Mouse (Mus musculus) forebrain, embryonic 14.5 days (tissue): Measurements from ENCODE around the gene Ankrd11. TPM values are rescaled to one million over a fixed set of nuclear protein-coding genes. Genes with fewer than 3 reads are reported as not detected.

Experiments used
- ATAC-seq: fragments of 200-750 bp; cut with Nextera tagmentation; 2 replicates; pipeline ENCODE4 v1.8.0; 2017; ENCODE audit warnings: mild to moderate bottlenecking, moderate library complexity
- DNase-seq: peaks from one replicate; pipeline ENCODE4 v3.0.0-alpha.2; 2015; ENCODE audit warnings: low spot score
- H3K27ac ChIP-seq: fragments of 300-500 bp; sonication (generic); 2 replicates; pipeline ENCODE4 v1.5.1; 2014; ENCODE audit warnings: low read depth, mild to moderate bottlenecking, control low read depth, low read length, moderate library complexity
- H3K27me3 ChIP-seq: fragments of 300-500 bp; sonication (generic); replicated peaks from 2 replicates; pipeline ENCODE4 v1.6.1; 2014; ENCODE audit warnings: low read length, control low read depth, mixed read lengths; ENCODE audit not compliant: control insufficient read depth, insufficient read depth
- H3K36me3 ChIP-seq: fragments of 300-500 bp; sonication (generic); 2 replicates; pipeline ENCODE4 v1.6.1; 2014; ENCODE audit warnings: low read length, control low read depth; ENCODE audit not compliant: control insufficient read depth, insufficient read depth
- H3K4me1 ChIP-seq: fragments of 300-500 bp; sonication (generic); 2 replicates; pipeline ENCODE4 v1.6.1; 2014; ENCODE audit warnings: antibody characterized with exemption, low read length, control low read depth; ENCODE audit not compliant: control insufficient read depth, insufficient read depth
- H3K4me2 ChIP-seq: fragments of 300-500 bp; sonication (generic); 2 replicates; pipeline ENCODE4 v1.6.1; 2014; ENCODE audit warnings: mild to moderate bottlenecking, control low read depth, low read length
- H3K4me3 ChIP-seq: fragments of 300-500 bp; sonication (generic); 2 replicates; pipeline ENCODE4 v1.5.1; 2014; ENCODE audit warnings: low read depth, low read length, control low read depth
- H3K9ac ChIP-seq: fragments of 300-500 bp; sonication (generic); 2 replicates; pipeline ENCODE4 v1.6.1; 2014; ENCODE audit warnings: mild to moderate bottlenecking, low read length, control low read depth, moderate library complexity
- H3K9me3 ChIP-seq: fragments of 300-500 bp; sonication (generic); replicated peaks from 2 replicates; pipeline ENCODE4 v1.6.1; 2016; ENCODE audit warnings: low read length, control low read depth, mixed read lengths; ENCODE audit not compliant: control insufficient read depth
- WGBS: fragments of 180-500 bp; shearing (Covaris S2); extraction: QIAGEN DNeasy Blood & Tissue Kit; methylation state at CpG from one replicate; pipeline ENCODE4 v1.1.7; 2014; 5-methylcytosine and 5-hydroxymethylcytosine counted together
- polyA plus RNA-seq: library from polyadenylated mRNA; unstranded; fragments of >200 nt; fragmentation: Nextera tagmentation; extraction: Ambion mirVana; gene quantifications from 2 replicates; pipeline ENCODE4 v1.2.1, GENCODE M21; 2014

Ankrd11 gene
- polyA plus RNA-seq, 1 experiment from 2014 or later: 32.1 TPM

DNA sequence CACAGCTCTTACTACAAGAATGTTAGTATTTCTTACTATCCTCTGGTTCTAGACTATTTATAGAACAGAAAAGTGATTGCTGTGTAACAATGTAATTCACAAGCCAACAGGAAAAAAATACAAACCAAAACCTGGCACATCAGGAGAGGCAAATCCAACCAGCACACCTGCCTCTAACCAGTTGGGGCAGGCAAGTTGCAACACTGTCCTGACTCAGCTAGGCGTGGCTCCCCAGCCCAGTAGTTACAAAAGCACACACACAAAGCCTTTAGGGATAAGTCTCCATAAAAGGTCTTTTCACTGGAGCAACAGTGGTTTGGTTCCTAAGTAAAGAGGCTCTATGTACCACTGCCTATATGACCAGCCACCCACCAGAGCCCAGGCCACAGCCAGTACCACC is 20.8 kb downstream of the Ankrd11 start:
- 77% methylated on average over 1 of the region's 1 CpGs for WGBS
- H3K4me2 ChIP-seq: no peak overlapping the region
- DNase-seq (no peak), ATAC-seq (no peak)
- no peak overlapping the region for H3K9ac ChIP-seq
- no peaks in the 10 kb centered on the region for H3K27me3 ChIP-seq
- no peaks in the 10 kb centered on the region for H3K9me3 ChIP-seq
- H3K4me3 ChIP-seq: no peak overlapping the region
- H3K36me3 ChIP-seq: no peaks in the 10 kb centered on the region
- H3K27ac ChIP-seq: no peak overlapping the region
- H3K4me1 ChIP-seq: peaks cover 3% of the 10 kb centered on the region

GRCm38 (mm10) chr8:123020859-123021258 is 21.2 kb downstream of the Ankrd11 start:
- H3K27me3 ChIP-seq: no peaks in the 10 kb centered on the region
- WGBS: 74% methylated on average over 2 of the region's 2 CpGs
- no peak overlapping the region for H3K9ac ChIP-seq
- H3K4me3 ChIP-seq: no peak overlapping the region
- no peak overlapping the region for H3K4me2 ChIP-seq
- no peaks in the 10 kb centered on the region for H3K9me3 ChIP-seq
- no peaks in the 10 kb centered on the region for H3K36me3 ChIP-seq
- DNase-seq: no peak
- H3K4me1 ChIP-seq: peaks cover 3% of the 10 kb centered on the region
- H3K27ac ChIP-seq: no peak overlapping the region
- ATAC-seq: no peak

DNA sequence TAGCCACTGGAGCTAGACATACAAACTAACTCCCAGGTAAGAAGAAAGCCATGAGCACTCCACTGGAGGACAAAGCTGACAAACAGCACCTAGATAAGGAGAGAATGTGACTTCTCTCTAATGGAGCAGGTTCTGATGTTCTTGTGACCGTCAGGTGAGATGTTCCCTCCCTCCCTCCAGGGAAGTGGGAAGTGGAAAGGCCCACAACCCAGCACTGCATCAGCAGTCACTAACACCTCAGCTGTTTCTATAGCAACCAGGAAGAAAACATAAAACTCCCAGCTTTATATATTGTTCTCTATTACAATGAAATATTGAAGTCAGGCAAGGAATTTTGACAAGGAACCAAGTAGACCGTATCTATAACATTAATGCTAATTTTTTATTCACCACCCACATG is 22.0 kb downstream of the Ankrd11 start:
- WGBS: 77% methylated on average over 2 of the region's 2 CpGs
- H3K27me3 ChIP-seq: no peaks in the 10 kb centered on the region
- no peak overlapping the region for H3K4me2 ChIP-seq
- H3K9me3 ChIP-seq: no peaks in the 10 kb centered on the region
- DNase-seq: no peak
- peaks cover 3% of the 10 kb centered on the region for H3K4me1 ChIP-seq
- no peak overlapping the region for H3K27ac ChIP-seq
- no peaks in the 10 kb centered on the region for H3K36me3 ChIP-seq
- no peak overlapping the region for H3K4me3 ChIP-seq
- H3K9ac ChIP-seq: no peak overlapping the region
- ATAC-seq: no peak

DNA sequence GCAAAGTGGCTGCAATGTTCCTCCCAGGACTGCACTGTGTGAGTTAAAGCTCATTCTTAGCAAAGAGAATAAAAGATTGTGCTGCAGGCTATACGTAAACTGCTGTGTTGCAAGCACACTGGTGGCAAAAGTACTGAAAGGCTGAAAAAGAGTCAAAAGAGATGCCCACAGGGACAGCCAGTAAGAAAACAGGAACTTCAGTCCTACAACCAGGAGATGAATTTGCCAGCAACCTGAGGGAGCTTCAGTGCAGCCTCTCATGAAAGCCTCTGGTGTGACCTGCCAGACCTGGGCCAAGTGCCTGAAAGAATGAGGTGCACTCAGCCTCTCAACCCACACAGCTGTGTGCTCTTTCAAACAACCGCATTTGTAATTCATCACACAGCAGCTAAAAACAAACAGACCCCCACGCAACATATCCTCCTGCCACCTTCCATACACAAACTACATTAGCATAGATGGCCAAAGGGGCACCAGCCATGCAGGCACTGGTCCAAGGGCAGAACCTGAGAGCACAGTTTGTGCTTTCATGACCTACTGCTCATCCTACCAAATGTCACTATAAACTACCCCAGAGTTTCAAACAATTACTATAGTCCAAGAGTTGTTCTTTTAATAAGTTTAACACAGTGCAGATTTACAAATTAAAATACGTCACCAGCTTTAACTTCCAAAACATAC is 23.5 kb downstream of the Ankrd11 start:
- peak overlapping the region; percentile 5; the same call in 1 of the 2 replicates for H3K27ac ChIP-seq

GRCm38 (mm10) chr8:123017143-123017542 is 24.9 kb downstream of the Ankrd11 start:
- no peak overlapping the region for H3K27ac ChIP-seq
- no peak overlapping the region for H3K4me3 ChIP-seq
- H3K4me2 ChIP-seq: no peak overlapping the region
- no peaks in the 10 kb centered on the region for H3K36me3 ChIP-seq
- ATAC-seq (no peak), DNase-seq (no peak)
- no peak overlapping the region for H3K9ac ChIP-seq
- peaks cover 3% of the 10 kb centered on the region for H3K4me1 ChIP-seq
- WGBS: 88% methylated on average over 4 of the region's 4 CpGs
- no peaks in the 10 kb centered on the region for H3K27me3 ChIP-seq
- H3K9me3 ChIP-seq: no peaks in the 10 kb centered on the region

More for the DNA sequence above, 23.5 kb downstream of the Ankrd11 start:
- peaks cover 3% of the 10 kb centered on the region for H3K4me1 ChIP-seq
- H3K9ac ChIP-seq: no peak overlapping the region
- 65% methylated on average over 4 of the region's 4 CpGs for WGBS
- no peaks in the 10 kb centered on the region for H3K36me3 ChIP-seq
- no peaks in the 10 kb centered on the region for H3K9me3 ChIP-seq
- H3K27me3 ChIP-seq: no peaks in the 10 kb centered on the region
- H3K4me2 ChIP-seq: no peak overlapping the region
- ATAC-seq: no peak
- H3K4me3 ChIP-seq: no peak overlapping the region
- DNase-seq: no peak

DNA sequence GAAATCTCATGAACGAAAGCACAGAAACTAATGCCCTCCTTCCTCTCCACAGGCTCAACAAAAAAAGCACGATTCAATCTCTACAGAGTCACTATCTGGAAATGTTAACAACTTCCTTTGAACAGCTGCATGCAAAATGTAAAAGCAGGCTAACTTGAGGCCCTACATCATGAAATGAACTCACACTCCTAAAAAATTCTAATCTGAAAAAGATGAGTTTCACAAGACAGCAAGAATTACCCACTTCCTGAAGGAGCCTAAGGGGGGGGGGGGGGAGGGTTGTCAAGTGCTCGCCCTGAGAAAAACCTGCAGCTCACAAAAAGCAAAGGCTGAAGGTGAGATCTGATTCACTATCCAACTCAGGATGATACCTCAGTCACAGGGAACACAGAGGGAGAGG is 27.0 kb downstream of the Ankrd11 start:
- Histone ChIP-seq H3K4me3 (no peak overlapping the region), H3K9me3 (no peaks in the 10 kb centered on the region), H3K4me1 (peaks cover 3% of the 10 kb centered on the region; the same call in 1 of the 2 replicates), H3K36me3 (no peaks in the 10 kb centered on the region), H3K27ac (no peak overlapping the region), H3K9ac (no peak overlapping the region), H3K4me2 (no peak overlapping the region), H3K27me3 (no peaks in the 10 kb centered on the region)
- ATAC-seq: no peak
- DNase-seq: no peak
- 80% methylated on average over 3 of the region's 3 CpGs for WGBS

GRCm38 (mm10) chr8:123014429-123014828 is 27.6 kb downstream of the Ankrd11 start:
- no peaks in the 10 kb centered on the region for H3K27me3 ChIP-seq
- WGBS: 79% methylated on average over 7 of the region's 7 CpGs
- no peak for ATAC-seq

GRCm38 (mm10) chr8:123011321-123011720 is 30.8 kb downstream of the Ankrd11 start:
- ATAC-seq (no peak), DNase-seq (no peak)
- H3K36me3 ChIP-seq: no peaks in the 10 kb centered on the region

More at GRCm38 (mm10) chr8:123014429-123014828, 27.6 kb downstream of the Ankrd11 start:
- Histone ChIP-seq H3K27ac (no peak overlapping the region), H3K9me3 (no peaks in the 10 kb centered on the region), H3K9ac (no peak overlapping the region), H3K4me1 (peaks cover 3% of the 10 kb centered on the region; the same call in 1 of the 2 replicates), H3K36me3 (no peaks in the 10 kb centered on the region), H3K4me3 (no peak overlapping the region), H3K4me2 (no peak overlapping the region)
- no peak for DNase-seq

GRCm38 (mm10) chr8:123005805-123006204 is 36.3 kb downstream of the Ankrd11 start:
- 87% methylated on average over 5 of the region's 5 CpGs for WGBS
- H3K9ac ChIP-seq: no peak overlapping the region
- no peak overlapping the region for H3K4me3 ChIP-seq
- ATAC-seq (no peak), DNase-seq (no peak)
- no peaks in the 10 kb centered on the region for H3K27me3 ChIP-seq
- no peak overlapping the region for H3K4me2 ChIP-seq
- no peaks in the 10 kb centered on the region for H3K4me1 ChIP-seq
- H3K36me3 ChIP-seq: no peaks in the 10 kb centered on the region
- no peak overlapping the region for H3K27ac ChIP-seq
- no peaks in the 10 kb centered on the region for H3K9me3 ChIP-seq

More at GRCm38 (mm10) chr8:123011321-123011720, 30.8 kb downstream of the Ankrd11 start:
- no peak overlapping the region for H3K27ac ChIP-seq
- H3K27me3 ChIP-seq: no peaks in the 10 kb centered on the region
- H3K4me1 ChIP-seq: no peaks in the 10 kb centered on the region
- no peak overlapping the region for H3K4me2 ChIP-seq
- no peak overlapping the region for H3K4me3 ChIP-seq
- H3K9me3 ChIP-seq: no peaks in the 10 kb centered on the region
- no peak overlapping the region for H3K9ac ChIP-seq
